Mouse (Mus musculus) olfactory bulb, adult 2 months (tissue): ENCODE measurements around the gene Tmem132b.

Experiments used
- CTCF ChIP-seq: fragments of 200-500 bp; IDR thresholded peaks from 2 replicates; pipeline ENCODE4 v1.5.1; 2012; ENCODE audit warnings: low read depth, mild to moderate bottlenecking, low read length, moderate library complexity; ENCODE audit not compliant: insufficient read depth
- POLR2A ChIP-seq: fragments of 200-500 bp; IDR thresholded peaks from 2 replicates; pipeline ENCODE4 v1.6.1; 2012; ENCODE audit warnings: mild to moderate bottlenecking, low read depth, low read length, moderate library complexity; ENCODE audit not compliant: insufficient read depth

- TF ChIP-seq CTCF (no peak), POLR2A (no peak)
These were observed 3.2 kb downstream of the Tmem132b start for GRCm38 (mm10) chr5:125534611-125535324.
